Mouse (Mus musculus) neutrophil, adult 5-6 weeks (primary cell): ENCODE data around the gene Nptn. TPM values are rescaled to one million over a fixed set of nuclear protein-coding genes. Genes with fewer than 3 reads are reported as not detected.
A peak's percentile ranks its signal among the peaks of the same experiment; 100 is the strongest.

Experiments
- ATAC-seq: fragments of 151-379, 151-347 bp; 2 replicates; pipeline ENCODE4 v1.8.0; 2017; ENCODE audit warnings: mild to moderate bottlenecking, moderate TSS enrichment; ENCODE audit not compliant: insufficient number of reproducible peaks, poor library complexity, low FRiP score, severe bottlenecking; ENCODE audit errors: extremely low read depth
- total RNA-seq: library from RNA; stranded (forward); fragments of 200-1000 nt; gene quantifications from 2 replicates; pipeline ENCODE4 v1.2.3, GENCODE M21; 2017

Nptn gene
- 168 and 182 TPM in 2 replicates for total RNA-seq

DNA sequence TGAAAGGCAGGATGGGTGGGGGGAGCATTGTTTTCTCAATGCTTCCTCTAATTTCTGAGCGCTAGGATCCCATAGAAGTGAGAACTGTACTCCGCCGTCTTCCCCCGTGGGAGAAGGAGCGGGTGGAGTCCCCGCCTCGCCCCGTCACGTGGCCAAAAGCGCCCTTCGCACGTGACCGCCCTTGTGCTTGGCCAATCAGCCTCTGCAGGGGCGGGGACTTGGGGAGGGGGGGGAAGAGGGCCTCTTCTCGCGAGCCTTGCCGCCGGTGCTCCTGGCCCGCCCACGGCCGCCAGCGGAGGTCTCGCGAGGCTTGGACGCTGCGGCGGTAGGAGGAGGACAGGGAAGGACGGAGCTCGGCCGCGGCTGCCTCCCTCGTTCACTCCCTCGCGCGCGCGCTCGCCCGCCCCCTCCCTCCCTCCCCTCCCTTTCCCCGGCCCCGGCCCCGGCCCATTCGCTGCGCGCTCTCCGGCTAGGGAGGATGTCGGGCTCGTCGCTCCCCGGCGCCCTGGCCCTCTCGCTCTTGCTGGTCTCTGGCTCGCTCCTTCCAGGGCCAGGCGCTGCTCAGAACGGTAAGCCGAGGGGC lies at the start of gene Nptn:
Gene Nptn, plus strand, starts transcription at position 283 of the 583 bp plus-strand sequence.
- peak; percentile 90 for ATAC-seq

DNA sequence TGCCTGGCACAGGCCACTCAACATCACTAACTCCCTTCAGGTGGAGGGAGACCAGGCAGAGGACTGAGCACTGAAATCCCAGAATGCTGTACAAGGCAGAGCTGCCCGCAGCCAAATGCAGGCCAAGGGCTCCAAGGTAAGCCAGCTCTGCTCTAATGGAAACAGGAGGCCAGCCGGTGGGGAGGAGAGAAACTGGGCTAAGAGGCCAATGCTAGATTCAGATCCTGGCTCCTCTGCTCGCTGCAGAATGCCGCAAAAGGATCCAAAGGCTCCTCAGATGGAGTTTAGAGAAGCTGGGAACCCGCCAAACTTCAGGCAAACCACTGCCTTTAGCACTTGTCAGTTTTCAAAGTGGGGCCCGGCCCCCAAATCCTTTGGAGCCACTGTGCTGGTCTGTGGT lies 48.7 kb upstream of the Nptn start:
- no peak for ATAC-seq

DNA sequence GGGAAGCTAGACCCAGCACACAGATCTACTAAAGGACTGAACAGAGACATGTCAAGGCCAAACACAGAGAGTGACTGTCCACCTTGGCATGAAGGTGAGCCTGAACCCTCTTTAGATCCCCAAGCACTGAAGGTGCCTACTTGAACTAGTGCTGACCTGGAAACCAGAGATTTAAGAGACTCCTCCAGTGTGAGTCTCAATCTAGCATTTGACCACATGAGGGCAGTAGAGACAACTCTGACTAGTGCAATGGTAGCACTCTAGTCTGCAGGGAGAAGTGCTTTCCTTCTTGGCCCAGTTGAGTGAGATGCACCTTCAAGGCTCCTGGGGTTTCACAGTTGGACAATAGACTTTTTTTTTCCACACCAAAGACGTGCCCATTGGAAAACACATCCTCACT lies 47.3 kb upstream of the Nptn start:
- peak; percentile 59; the same call in 1 of the 2 replicates for ATAC-seq

DNA sequence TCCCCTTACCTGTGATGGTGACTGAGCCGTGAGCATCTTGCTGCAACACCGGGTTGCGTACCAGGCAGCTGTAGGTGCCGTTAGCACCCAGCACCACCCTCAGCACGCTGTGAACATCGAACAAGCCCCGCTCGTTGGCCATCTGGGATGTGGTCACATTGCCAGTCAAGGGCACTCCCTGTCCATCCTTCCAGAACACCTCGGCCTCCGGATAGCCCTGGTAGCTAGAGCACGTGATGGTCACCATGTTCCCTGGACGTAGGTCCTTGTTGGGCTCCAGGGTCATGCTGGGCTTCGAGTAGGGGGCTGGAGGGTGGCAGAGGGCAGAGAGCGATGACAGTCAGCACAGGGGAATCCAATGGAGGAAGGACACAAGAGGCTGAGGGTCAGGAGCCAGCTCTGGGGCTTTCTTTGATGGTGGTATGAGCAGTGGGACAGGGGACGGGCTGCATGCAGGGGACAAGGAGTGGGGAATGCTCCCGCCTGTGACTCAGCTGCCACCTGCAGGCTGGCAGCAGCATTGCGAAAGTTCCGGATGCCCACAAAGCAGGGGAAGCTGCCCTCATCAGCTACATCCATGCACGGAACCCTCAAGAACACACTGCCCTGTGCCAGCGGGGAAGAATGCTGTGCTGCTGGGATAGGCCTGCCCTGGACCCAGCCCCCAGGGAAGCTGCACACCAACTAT lies 46.4 kb upstream of the Nptn start:
- ATAC-seq, result peak; percentile 62

DNA sequence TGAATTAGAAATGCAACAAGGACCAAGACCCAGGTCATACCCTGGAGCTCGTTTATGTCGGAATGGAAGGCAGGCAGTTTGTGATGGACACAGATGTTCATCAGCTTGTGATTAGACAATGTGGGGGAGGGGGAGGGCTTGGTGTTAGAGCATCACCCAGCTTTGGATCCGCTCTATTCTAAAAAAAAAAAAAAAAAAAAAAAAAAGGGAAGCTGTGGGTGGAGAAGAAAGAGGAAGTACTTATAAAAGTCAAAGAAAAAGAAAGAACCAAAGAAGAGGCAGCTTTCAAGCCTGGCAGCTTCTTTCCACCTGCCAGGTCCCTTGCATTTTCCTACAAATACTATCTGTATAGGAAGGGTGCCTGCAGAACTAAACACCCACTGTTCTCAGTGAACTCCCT lies 44.3 kb upstream of the Nptn start:
- ATAC-seq, result peak; percentile 4

DNA sequence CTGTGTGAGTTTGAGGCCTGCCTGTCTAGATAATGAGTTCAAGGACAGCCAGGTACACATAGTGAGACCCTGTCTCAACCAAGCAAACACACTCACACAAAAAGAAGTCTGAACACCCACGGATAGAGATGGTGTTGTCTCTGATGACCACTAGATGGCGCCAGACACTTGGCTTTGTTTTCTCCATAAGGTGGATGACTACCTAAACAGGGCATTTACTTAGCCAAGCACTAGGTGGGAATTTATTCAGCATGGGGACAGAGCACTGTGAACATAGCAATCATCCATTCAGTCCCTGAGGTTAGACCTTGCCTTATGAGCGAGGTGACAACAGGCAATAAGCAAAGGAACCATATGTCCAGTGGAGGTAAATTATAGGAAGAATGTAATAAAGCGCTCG lies 42.2 kb upstream of the Nptn start:
- peak; percentile 44; the same call in 1 of the 2 replicates for ATAC-seq

DNA sequence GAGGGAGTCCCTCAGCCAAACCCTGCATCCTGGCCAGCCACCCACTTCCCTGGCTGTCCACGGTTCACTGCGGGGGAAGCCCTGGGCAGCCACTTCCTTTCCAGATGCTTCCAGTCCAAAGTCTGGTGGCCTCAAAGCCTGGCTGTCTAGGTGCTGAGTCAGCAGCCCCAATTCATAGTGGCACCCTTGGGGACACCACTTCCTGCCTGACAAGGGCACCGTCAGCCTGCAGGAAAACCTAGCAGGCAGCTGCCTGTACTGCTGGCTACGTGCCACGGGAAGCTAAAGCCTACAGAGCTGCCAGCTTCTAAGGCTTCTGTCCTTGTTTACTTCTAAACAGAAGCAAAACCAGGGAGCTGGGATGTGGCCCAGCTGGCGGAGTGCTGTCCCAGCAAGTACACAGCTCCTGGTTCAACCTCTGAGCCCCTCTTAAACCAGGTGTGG lies 40.1 kb upstream of the Nptn start:
- peak; percentile 31; the same call in 1 of the 2 replicates for ATAC-seq

DNA sequence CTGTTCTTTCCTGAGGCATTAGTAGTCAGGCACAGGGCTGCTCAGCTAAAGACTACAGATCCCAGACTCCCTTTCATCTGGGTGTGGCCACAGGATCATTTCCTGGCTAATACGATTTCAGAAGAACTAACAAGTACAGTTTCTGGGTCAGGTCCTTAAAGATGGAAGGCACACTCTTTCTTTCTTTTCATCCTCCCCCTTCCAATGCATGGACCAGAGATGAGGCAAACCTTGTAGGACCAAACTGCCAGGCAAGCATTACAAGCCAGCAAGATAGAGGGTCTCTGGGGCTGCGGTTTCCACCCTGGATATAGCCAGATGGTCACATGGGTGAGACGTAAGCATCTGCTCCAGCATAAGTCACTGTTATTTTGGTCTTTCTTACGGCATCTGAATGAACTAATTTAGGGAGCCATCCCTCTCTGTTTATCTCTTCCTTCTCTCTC lies 37.1 kb upstream of the Nptn start:
- no peak for ATAC-seq

DNA sequence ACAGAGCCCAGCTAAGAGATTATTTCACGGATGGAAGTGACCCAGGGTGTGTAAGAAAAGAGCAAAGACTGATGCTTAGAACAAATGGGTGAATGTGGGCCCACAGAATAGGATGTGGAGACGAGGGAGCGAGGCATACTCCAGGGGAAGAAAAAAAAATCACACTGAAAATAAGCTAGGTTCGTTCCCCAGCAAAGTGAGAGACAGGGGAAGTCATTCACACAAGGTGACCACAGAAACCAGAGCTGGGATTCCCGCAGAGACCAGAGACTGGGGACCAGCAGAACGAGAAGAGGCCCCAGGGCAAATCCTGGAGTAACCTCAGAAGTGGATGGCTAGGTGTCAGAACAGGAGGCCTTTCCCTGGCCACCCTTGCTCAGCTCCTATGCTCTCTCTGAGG lies 36.6 kb upstream of the Nptn start:
- ATAC-seq, result no peak

DNA sequence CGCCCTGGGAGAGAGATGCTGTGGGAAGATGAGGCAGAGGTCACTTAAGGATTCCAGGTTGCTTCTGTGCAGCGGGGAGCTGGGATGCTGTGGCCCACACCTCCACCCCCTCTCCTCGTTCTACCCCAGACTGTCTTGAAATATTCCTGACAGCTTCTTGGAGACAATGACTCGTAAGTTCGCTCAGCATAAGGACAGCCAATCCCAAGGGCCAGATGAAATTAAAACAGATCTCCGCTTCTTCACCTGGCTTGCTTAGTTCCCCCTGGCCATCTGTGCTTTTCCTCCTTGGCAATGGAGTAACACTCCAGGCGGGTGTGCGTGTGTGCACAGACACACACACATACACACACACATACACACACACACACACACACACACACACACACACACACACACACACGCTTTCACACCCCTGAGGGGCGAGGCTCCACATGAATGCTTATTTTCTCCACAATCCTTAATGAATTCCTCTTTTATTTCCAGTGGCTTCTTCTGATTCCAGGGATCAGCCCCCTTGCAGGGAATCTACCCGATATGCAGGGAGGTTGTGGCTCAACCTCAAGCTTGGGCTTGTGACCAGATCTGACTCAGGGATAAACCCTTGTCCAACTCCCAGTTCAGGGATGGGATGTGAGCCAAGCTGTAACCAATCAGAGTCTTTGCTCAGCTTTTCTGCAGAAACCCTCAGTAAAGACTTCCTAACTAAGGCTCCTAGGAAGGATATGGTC lies 35.2 kb upstream of the Nptn start:
- ATAC-seq, result no peak

DNA sequence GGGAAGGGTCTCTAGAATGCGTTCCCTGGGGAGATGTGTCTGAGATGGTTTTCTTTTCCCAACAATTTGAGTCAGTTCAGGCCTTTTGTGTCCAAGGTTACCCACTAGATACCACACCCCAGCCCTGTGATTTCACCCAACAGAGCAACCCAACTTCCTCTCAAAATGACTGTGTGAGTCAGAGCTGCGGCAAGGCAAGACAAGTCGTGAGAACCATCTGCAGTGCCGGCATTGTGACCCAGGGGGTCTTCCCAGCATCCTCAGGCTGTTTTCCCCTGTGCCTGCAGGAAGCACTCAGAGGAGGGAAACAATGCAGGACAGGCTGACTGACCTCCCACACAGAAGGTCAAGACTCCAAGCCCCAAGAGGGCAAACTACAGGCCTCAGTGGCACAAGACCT lies 33.1 kb upstream of the Nptn start:
- ATAC-seq, result peak; percentile 24; the same call in 1 of the 2 replicates

DNA sequence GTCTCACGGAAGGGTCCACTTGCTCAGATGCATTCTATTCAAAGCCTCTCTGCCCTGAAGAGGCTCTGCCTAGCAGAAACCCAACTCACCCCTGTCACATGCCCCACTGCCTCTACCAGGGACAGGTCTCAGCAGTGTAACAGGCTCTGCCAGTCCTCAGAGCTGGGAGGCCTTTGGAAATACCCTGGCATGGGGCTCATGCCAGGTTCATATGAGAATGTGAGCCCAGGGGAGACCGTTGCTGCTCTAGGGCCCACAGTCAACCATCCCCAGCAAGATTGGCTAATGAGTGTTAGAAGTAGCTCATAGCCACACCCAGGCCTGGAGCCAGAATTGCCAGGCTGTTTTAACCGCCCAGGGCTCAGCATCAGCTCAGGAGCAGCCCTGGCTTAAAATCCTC lies 32.3 kb upstream of the Nptn start:
- no peak for ATAC-seq

DNA sequence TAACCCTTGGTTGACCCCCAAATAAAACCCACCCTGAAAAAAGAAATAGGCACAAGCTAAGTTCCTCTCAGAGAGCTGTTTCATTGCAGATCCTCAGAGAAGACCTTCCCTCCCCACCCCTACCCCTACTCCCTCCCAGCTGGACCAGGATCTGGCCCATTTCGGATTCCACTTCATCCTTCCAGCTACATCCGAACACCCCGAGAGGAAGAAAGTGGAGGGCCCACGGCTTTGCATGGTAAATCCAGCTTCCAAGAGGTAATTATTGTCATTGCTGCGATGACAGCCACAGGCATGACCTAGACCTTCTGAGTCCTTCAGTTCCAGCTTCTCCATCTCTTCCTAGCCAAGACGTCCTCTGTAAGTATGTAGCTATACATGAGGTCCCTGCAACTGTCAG lies 31.1 kb upstream of the Nptn start:
- no peak for ATAC-seq

DNA sequence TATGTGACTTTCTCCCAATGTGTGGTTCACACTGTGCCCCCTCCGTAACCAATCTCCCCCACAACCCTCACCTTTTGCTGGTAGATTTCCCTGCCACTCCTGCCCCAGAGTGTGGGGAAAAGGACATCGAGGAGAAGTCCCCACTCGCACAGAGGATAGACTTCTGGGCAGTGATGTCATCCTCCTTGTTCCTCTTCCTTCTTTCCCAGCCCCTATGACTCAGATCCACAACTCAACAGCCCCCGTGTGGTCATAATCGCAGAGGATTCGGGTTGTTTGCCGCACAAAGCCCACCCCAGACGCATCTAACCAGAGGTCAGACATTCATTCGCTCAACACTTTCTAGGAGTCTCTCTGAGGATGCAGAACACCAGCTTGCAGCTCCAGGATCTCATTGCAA lies 30.0 kb upstream of the Nptn start:
- ATAC-seq, result peak; percentile 21; the same call in 1 of the 2 replicates

DNA sequence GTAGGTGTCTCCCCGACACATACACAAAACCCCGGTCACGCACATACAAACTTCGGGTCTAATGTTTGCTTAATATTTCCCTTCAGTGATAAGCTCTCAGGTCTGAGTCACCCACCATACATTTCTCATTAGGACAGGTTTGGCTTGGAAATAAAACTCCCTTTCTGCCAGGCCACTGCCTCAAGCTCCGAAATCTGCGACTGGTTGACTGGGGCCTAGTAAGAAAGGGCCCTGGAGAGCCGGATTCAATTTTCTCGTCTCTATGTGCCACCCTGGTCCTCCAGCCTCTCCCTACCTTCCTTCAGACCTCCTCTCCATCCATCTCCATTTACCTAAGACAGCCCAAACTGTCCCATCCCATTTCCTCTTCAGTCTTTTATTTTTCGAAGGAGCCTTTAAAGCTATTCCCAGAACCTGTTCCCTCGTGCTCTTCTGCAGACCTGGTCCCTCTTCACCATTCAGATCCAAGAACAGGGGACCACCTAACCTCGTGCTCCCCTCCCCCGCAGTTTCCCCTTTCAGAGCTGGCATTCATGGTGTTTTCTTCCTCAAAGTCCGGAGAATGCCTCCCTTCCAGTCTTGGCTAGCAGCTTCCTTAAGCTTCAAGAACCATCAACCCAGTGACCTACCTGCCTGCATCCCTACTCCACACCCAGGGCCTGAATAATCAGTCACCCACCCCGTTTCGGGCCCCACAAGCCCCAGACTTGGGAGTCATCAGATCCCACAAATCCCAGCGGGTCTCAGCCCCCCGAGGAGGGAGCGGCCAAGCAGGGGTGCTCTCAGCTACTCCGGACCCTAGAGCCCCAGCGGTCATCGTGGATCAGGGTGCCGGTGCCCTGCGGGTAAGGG lies 27.8 kb upstream of the Nptn start:
- ATAC-seq, result no peak

DNA sequence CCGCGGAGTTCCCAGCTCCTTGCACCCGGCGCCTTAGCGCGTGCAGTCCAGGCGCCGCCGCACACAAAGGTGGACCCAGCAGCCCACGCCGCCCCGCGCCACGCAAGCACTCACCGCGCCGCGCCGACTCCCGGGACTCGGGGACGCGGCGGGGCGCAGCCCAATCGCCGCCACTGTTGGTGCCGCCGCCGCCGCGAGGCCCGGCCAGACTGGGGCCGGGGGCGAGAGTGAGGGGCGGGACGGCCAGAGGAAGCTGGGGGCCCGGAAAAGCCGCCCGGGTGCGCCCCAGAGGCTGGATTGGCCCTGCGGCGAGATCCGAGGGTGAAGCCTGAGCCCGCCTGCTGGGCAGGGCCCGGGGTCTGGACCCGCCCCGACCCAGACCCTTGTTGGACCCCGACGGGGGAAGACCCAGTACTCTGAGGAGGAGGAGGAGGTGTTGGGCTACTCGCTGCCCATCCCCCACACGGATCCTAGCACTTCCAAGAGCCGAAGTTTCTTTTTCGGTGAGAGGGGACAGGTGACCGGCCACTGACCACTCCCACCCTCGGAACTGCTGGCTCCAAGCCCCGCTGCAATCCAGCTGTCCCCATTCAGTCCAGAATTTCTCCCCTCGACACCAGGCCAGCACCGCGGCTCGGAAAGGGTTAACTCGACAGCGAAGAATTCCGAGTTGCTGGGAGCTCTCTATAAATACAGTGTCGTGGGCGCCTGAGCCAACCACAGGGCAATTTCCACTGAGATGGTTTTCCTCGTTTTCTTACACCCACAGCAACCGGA lies 26.9 kb upstream of the Nptn start, which contains the start of gene Cd276:
Gene Cd276, minus strand, starts transcription at position 530 of the 777 bp plus-strand sequence.
- ATAC-seq, result no peak

DNA sequence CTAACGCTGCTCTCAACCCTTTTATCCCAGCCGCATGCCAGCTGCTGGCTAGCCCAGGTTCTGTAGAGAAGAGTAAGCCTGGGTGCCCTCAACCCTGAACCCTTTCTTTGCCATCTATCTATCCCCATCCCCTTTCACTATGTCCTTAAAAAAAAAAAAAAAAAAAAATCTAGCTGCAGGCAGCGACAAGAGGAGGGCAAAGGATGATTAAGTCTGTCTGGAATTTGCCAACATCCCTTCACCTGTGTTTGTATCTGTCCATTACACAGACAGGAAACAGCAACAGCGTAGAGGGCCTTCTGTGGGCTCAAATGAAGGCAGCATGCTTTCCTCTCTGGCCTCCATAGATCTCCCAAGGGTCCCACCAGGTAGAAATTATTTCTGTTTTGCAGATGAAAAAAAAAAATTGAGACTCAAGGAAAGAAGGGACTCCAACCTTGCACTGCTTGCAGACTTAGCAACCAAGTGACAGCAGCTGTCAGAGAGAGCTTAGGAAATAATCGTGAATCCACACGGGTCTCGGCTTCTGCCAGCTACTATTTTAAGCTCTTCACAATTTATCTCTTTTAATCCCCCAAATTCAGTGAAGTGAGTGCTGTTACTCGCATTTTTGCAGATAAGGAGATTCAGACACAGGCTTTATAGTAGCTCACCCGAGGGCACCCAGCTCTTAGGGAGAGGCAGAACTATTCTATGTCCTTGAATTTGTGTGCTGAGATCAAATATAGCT lies 26.2 kb upstream of the Nptn start:
- ATAC-seq, result no peak

DNA sequence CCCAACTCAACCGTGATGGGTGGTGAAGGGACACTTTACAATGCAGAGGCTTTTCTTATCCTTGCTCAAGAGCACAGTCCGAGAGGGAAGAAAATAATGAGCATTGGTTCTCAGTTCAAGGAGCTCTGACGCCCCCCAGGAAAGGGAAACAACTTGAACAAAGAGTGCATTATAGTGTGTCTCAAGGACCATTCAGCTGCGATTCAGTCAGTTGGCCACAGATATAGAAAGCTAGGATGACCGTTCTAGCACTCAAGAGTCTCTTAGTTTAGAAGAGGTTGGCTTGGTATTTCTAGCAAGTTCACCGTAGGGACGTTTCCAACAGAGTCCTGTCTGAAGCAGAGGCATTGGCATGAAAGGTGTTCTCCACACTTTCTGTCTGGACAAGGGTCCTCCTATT lies 25.4 kb upstream of the Nptn start:
- ATAC-seq, result no peak
